Mouse (Mus musculus): ENCODE data around the gene Lamc1.

DNA sequence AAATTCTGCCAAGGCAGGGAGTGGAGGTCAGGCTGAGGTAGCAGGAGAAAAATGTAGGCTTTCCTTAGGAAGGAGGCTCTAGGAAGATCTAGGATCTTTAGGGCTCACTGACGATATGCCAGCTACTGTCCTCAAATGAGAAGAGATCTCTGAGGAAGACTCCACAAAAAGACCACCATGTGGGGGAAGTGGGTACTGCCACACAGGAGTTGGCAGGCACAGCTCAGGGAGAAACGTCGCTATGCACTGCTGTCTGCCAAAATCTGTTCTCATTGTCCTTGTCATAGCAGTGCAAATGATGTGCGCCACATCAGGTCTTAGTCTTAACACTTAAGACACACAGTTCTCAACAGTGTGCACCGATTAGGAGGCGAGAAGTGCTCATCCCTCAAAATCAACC, 17.5 kb downstream of the Lamc1 start:
- TF ChIP-seq CTCF (IDR thresholded peaks at IDR 0.05; ENCODE audit: extremely low read depth, insufficient read depth, insufficient read length, insufficient replicate concordance), result no peak
- TF ChIP-seq POLR2A (IDR thresholded peaks at IDR 0.05; ENCODE audit: low read depth, low read length), result no peak

Measured in spleen, adult 2 months (tissue).